Mouse (Mus musculus) limb, embryonic 12.5 days (tissue): ENCODE measurements around the gene Tstd3. TPM values are rescaled to one million over a fixed set of nuclear protein-coding genes. Genes with fewer than 3 reads are reported as not detected.

Experiments
- ATAC-seq: fragments of 200-750 bp; cut with Nextera tagmentation; 2 replicates; pipeline ENCODE4 v1.8.0; 2017; ENCODE audit warnings: low read depth, moderate TSS enrichment; ENCODE audit not compliant: insufficient number of reproducible peaks, insufficient read depth, low FRiP score, low TSS enrichment
- H3K27ac ChIP-seq: fragments of 300-500 bp; sonication (generic); 2 replicates; pipeline ENCODE4 v1.5.1; 2016; ENCODE audit warnings: mild to moderate bottlenecking, moderate library complexity
- H3K27me3 ChIP-seq: fragments of 300-500 bp; sonication (generic); 2 replicates; pipeline ENCODE4 v1.6.1; 2016; ENCODE audit warnings: mild to moderate bottlenecking, moderate library complexity
- H3K36me3 ChIP-seq: fragments of 300-500 bp; sonication (generic); 2 replicates; pipeline ENCODE4 v1.6.1; 2016; ENCODE audit warnings: mild to moderate bottlenecking, moderate library complexity
- H3K4me1 ChIP-seq: fragments of 300-500 bp; sonication (generic); replicated peaks from 2 replicates; pipeline ENCODE4 v1.6.1; 2016
- H3K4me2 ChIP-seq: fragments of 300-500 bp; sonication (generic); 2 replicates; pipeline ENCODE4 v1.6.1; 2016; ENCODE audit warnings: mild to moderate bottlenecking, moderate library complexity
- H3K4me3 ChIP-seq: fragments of 300-500 bp; sonication (generic); replicated peaks from 2 replicates; pipeline ENCODE4 v1.5.1; 2016; ENCODE audit warnings: mild to moderate bottlenecking
- H3K9ac ChIP-seq: fragments of 300-500 bp; sonication (generic); replicated peaks from 2 replicates; pipeline ENCODE4 v1.6.1; 2016; ENCODE audit warnings: mild to moderate bottlenecking, moderate library complexity
- H3K9me3 ChIP-seq: fragments of 300-500 bp; sonication (generic); 2 replicates; pipeline ENCODE4 v1.6.1; 2016; ENCODE audit warnings: mild to moderate bottlenecking, moderate library complexity
- WGBS: fragments of 180-500 bp; shearing (Covaris S2); methylation state at CpG from one replicate; pipeline ENCODE4 v1.1.7; 2016; 5-methylcytosine and 5-hydroxymethylcytosine counted together
- polyA plus RNA-seq: library from polyadenylated mRNA; unstranded; fragments of >200 nt; fragmentation: Nextera tagmentation; extraction: Ambion mirVana; gene quantifications from 2 replicates; pipeline ENCODE4 v1.2.1, GENCODE M21; 2016

Gene Tstd3
- polyA plus RNA-seq, 1 experiment from 2014 or later = 8.8 TPM

DNA sequence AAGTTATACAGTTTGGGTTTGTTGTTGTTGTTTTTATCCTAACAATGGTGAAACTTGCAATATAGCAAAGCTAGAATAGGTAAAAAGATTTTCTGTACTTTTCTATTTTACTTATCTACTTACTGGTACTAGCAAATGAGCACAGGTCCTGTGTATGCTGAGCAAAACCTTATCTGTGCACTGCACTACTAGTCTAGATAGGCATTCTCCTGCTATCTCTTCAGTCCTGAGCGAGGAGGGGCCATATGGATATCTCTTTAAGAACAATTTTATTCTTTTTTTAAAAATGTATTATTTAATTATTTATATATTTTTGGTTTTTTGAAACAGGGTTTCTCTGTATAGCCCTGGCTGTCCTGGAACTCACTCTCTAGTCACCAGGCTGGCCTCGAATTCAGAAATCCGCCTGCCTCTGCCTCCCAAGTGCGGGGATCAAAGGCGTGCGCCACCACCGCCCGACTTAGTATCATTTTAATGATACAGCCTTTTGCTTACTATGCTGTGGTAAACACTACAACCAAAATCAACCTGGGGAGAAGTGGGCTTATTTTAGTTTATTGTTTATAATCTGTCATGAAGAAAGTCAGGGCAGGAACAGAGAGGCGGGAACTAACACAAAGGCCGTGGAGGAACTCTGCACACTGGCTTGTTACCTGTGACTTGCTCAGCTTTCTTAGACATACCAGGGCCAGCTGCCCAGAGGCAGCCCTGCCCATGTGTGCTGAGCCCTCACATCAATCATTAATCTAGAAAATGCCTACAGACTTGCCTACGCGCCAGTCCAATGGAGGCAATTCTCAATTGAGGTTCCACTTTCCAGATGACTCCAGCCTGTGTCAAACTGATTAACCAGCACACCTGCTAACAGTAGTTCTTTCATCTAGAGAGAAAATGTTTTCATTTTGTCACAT is 14.1 kb upstream of the Tstd3 start:
- 94% methylated on average over 12 of the region's 12 CpGs for WGBS
- H3K9me3 ChIP-seq = no peaks in the 10 kb centered on the region
- ATAC-seq = no peak
- no peak overlapping the region for H3K9ac ChIP-seq
- H3K4me3 ChIP-seq = no peak overlapping the region
- H3K36me3 ChIP-seq = peaks cover 51% of the 10 kb centered on the region
- H3K27ac ChIP-seq = no peak overlapping the region
- peaks cover 6% of the 10 kb centered on the region; the same call in 1 of the 2 replicates for H3K4me1 ChIP-seq
- H3K4me2 ChIP-seq = no peak overlapping the region
- H3K27me3 ChIP-seq = no peaks in the 10 kb centered on the region

DNA sequence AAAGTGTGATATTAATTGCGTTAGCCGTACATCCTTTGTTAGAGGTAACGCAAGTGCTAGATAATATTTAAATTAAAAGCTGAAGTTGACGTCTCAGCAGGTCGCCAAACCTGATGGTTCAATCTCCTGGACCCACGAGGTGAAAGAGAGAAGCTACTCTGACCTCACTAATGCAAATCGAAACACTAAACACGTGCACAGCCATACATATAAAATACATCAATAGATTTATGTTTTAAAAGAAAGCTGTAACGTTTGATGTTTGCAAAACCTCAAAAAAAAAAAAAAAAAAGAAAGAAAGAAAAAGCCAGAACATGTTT is 9.9 kb upstream of the Tstd3 start:
- peaks cover 6% of the 10 kb centered on the region; the same call in 1 of the 2 replicates for H3K4me1 ChIP-seq
- H3K4me2 ChIP-seq = peak overlapping the region; percentile 57
- peaks cover 15% of the 10 kb centered on the region for H3K36me3 ChIP-seq
- no peaks in the 10 kb centered on the region for H3K27me3 ChIP-seq
- 10% methylated on average over 9 of the region's 9 CpGs for WGBS
- peak overlapping the region; percentile 77 for H3K4me3 ChIP-seq
- ATAC-seq = no peak
- no peak overlapping the region for H3K27ac ChIP-seq
- H3K9ac ChIP-seq = peak overlapping the region; percentile 81; the same call in 1 of the 2 replicates
- H3K9me3 ChIP-seq = peaks cover 5% of the 10 kb centered on the region; the same call in 1 of the 2 replicates

DNA sequence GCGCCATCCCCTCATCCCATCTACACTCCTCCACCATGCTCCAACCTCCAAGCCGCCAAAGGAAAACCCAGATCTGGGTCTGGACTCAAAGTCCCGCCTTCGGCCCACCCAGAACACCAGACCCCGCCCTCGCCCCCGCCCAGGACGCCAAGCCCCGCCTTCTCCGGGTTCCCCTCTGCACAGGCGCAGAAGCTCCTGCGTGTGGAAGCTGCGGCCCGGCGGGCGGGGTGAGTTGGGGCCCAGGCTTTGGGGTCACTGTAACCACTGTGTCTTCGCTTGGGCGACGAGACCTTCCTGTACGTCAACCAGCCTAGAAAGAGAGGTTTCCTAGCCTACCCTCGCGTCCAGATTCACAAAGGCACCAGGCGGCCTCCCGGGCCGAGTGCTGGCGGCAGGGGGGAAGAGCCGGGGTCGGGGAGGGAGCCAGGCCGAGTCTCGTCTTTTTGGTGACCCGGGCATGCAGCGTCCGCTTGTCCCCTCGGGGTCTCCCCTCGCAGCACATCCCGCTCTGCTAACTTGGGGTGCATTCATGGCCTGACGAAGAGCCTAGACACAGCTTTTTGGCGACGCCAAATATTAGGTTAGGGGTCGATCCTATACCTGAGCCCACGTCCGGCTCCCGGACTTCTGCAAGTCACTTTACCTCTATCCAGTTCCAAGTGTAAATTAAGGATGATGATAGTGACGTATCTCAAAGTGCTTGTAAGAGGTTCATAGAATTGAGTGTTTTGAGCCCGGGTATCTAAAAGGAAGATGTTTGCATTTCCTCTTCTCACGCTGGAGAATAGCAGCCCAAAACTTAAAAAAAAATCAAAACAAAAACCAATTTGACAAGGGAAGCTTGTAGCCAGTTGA is 9.3 kb upstream of the Tstd3 start:
- peak overlapping the region; percentile 57 for H3K4me2 ChIP-seq
- ATAC-seq = peak; percentile 95
- H3K4me1 ChIP-seq = peaks cover 6% of the 10 kb centered on the region; the same call in 1 of the 2 replicates
- peaks cover 5% of the 10 kb centered on the region; the same call in 1 of the 2 replicates for H3K9me3 ChIP-seq
- H3K4me3 ChIP-seq = peak overlapping the region; percentile 77
- H3K27me3 ChIP-seq = no peaks in the 10 kb centered on the region
- peak overlapping the region; percentile 81 for H3K9ac ChIP-seq
- under 1% methylated on average over 46 of the region's 46 CpGs for WGBS
- H3K27ac ChIP-seq = 0 out of 2 replicates have a peak overlapping the region, but pooled peaks have one; percentile 35
- H3K36me3 ChIP-seq = peaks cover 9% of the 10 kb centered on the region

DNA sequence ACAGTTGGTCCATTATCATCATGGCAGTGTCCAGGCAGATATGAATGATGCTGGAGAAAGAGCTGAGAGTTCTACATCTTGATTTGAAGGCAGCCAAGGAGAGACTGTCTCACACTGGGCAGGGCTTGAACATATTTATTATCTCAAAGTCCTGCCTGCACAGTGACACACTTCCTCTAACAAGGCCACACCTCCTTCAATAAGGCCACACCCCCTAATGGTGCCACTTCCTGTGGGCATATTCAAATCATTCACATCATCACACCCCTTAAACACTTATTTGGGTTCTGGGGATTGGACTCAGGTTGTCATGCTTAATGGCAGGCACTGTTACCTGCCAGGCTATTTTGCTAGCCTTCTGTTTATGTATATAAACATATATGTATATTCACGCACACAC is 5.3 kb upstream of the Tstd3 start:
- Histone ChIP-seq H3K9ac (no peak overlapping the region), H3K9me3 (peaks cover 5% of the 10 kb centered on the region; the same call in 1 of the 2 replicates), H3K4me1 (peaks cover 3% of the 10 kb centered on the region; the same call in 1 of the 2 replicates), H3K27ac (no peak overlapping the region), H3K4me2 (no peak overlapping the region), H3K36me3 (no peaks in the 10 kb centered on the region), H3K27me3 (no peaks in the 10 kb centered on the region), H3K4me3 (no peak overlapping the region)
- 98% methylated on average over 1 of the region's 1 CpGs for WGBS
- ATAC-seq = no peak

DNA sequence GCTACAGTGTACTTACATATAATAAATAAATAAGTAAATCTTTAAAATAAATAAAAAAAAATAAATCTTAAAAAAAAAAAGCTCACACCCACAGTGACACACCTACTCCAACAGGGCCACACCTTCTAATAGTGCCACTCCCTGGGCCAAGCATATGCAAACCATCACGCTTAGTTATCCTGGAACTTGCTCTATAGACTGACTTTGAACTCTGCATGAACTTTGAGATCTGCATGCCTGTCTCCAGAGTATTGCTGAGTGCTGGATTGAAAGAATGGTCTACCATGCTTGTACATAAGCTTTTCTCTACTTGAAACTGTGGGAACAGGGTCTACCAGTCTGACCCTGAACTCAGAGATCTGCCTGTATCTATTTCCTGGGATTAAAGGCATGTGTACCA is 4.1 kb upstream of the Tstd3 start:
- 85% methylated on average over 1 of the region's 1 CpGs for WGBS
- Histone ChIP-seq H3K4me2 (no peak overlapping the region), H3K4me3 (no peak overlapping the region)

DNA sequence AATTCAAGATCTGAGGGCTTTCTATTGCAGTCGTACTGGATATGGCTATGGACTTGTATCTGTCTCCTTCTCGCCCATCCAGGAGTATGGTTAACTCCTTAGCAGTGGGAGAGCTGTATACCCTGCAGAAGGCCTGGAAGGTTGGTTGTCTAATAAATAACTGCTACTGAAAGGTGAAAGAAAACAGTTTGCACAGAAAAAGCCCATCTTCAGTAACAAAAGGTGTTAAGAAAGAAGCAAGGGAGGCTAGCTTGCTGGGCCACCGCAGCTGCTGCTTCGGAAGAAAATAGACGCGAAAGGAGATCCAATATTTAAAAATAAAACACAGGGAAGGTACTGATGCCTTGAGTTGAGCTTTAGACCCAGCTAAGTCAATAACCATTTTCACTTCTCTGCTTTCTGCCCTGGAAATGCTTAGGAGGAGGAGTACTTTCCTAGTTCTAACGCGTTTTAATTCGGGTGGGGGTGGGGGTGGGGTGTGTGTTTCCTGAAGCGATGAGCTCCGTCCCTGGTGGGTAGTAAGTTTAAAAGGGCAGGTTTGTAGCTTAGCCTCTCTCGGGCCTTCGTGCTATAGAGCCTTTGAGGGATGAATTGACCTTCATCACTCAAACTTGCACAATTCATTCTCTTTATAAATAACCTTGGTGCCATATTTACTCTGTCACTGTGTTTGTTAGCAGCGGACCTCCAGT is 695 bp downstream of the Tstd3 start:
- Histone ChIP-seq H3K9ac (peak overlapping the region; percentile 57), H3K4me3 (peak overlapping the region; percentile 62), H3K9me3 (no peaks in the 10 kb centered on the region), H3K27ac (no peak overlapping the region), H3K27me3 (no peaks in the 10 kb centered on the region), H3K36me3 (no peaks in the 10 kb centered on the region), H3K4me1 (no peaks in the 10 kb centered on the region; the same call in 1 of the 2 replicates), H3K4me2 (peak overlapping the region; percentile 73)
- 23% methylated on average over 14 of the region's 14 CpGs for WGBS
- ATAC-seq = no peak

More for the DNA sequence above, 4.1 kb upstream of the Tstd3 start:
- H3K9ac ChIP-seq = no peak overlapping the region
- no peaks in the 10 kb centered on the region for H3K27me3 ChIP-seq
- no peak overlapping the region for H3K27ac ChIP-seq
- no peak for ATAC-seq
- H3K4me1 ChIP-seq = no peaks in the 10 kb centered on the region; the same call in 1 of the 2 replicates
- H3K36me3 ChIP-seq = no peaks in the 10 kb centered on the region
- H3K9me3 ChIP-seq = peaks cover 5% of the 10 kb centered on the region; the same call in 1 of the 2 replicates

DNA sequence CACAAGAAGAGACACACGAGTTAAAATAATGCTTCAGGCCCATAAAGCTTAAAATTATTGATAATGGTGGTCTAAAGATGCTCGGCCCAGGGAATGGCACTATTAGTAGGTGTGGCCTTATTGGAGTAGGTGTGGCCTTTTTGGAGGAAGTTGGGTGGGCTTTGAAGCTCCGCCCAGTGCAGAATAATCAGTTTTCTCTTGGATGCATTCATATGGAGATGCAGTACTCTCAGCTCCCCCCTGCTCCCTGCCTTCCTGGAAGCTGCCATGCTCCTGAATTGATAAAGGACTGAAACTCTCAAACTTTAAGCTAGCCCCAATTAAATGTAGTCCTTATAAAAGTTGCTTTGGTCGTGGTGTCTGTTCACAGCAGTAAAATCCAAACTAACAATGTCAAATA is 3.2 kb downstream of the Tstd3 start:
- Histone ChIP-seq H3K27ac (no peak overlapping the region), H3K4me3 (no peak overlapping the region), H3K4me1 (no peaks in the 10 kb centered on the region; the same call in 1 of the 2 replicates), H3K27me3 (no peaks in the 10 kb centered on the region), H3K9me3 (0 out of 2 replicates have a peak, but pooled peaks cover 4% of the 10 kb centered on the region), H3K9ac (no peak overlapping the region), H3K4me2 (no peak overlapping the region), H3K36me3 (peaks cover 6% of the 10 kb centered on the region; the same call in 1 of the 2 replicates)
- ATAC-seq = no peak
- 75% methylated on average over 4 of the region's 4 CpGs for WGBS

DNA sequence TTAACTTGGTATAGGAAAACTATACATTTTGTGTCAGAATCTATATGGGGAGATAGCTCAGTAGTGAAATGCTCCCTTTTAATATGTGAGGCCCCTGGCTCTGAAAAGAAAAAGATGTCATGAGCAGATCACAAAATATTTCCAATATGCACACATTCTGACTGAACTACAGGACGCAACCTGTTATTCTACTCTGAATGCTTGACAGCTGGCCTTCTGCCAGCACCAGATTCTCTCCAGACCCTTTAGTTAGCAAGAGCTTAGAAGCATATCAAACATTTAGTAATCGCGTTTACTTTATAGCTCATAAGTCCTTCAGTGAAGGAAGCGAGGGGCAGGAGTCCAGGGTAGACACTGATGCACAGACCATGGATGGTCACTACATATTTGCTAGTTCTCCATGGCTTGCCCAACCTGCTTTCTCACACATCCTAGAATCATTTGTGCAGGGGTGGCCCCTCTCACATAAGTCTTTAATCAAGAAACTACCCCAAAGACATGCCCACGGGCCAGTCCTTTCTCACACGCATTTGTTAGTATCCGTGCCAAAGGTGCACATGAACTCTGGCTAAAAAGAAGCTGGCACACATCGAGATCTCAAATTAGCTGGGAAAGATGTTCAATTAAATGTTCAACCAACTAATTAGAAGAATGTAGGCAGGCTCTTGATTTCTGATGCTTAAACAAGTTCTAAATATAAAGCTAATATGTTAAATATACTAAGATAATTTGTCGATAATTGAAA is 5.4 kb downstream of the Tstd3 start:
- Histone ChIP-seq H3K4me1 (no peaks in the 10 kb centered on the region; the same call in 1 of the 2 replicates), H3K27ac (no peak overlapping the region), H3K9me3 (0 out of 2 replicates have a peak, but pooled peaks cover 5% of the 10 kb centered on the region), H3K36me3 (peaks cover 14% of the 10 kb centered on the region; the same call in 1 of the 2 replicates), H3K9ac (no peak overlapping the region), H3K27me3 (no peaks in the 10 kb centered on the region), H3K4me2 (no peak overlapping the region), H3K4me3 (no peak overlapping the region)
- no peak for ATAC-seq
- whole genome bisulfite sequencing = 80% methylated on average over 9 of the region's 9 CpGs

DNA sequence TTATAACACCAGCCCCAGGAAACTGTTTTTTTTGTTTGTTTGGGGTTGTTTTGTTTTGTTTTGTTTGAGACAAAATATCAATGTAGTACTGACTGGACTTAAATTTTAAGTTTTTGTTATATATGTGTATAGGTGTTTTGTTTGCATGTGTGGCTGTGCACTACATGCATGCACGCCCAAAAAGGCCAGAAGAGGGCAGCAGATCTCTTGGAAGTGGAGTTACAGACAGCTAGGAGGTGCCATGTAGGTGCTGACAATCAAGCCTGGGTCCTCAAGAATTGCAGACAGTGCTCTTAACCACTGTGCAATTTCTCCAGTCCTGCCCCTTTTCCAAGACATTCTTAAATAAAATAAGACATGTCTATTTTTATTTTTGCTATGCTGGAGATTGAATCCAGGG is 8.2 kb downstream of the Tstd3 start:
- Histone ChIP-seq H3K27ac (no peak overlapping the region), H3K9ac (no peak overlapping the region), H3K27me3 (no peaks in the 10 kb centered on the region), H3K9me3 (0 out of 2 replicates have a peak, but pooled peaks cover 5% of the 10 kb centered on the region), H3K4me2 (no peak overlapping the region), H3K4me3 (no peak overlapping the region), H3K36me3 (peaks cover 14% of the 10 kb centered on the region; the same call in 1 of the 2 replicates), H3K4me1 (no peaks in the 10 kb centered on the region)
- ATAC-seq = no peak
- 71% methylated on average over 1 of the region's 1 CpGs for WGBS
